Mouse (Mus musculus) lung, adult 2 months (tissue): ENCODE measurements at regions not wholly inside any gene's neighbourhood (a gene's known extent, or its start where the extent isn't known, plus 50 kb on each side); places are given as distances from the start of the nearest gene placed in this dataset.
"Not testable (repeated sequence)": the region's sequence is repeated elsewhere in the genome, so short reads cannot be mapped to it uniquely, and the experiment has no call there.

Experiments
- DNase-seq: peaks from one replicate; pipeline ENCODE4 v3.0.0; 2022
- H3K4me1 ChIP-seq: fragments of 200-500 bp; 2 replicates; pipeline ENCODE4 v1.6.1; 2011; ENCODE audit warnings: low read length; ENCODE audit not compliant: control insufficient read depth, insufficient read depth
- H3K4me3 ChIP-seq: fragments of 200-500 bp; replicated peaks from 2 replicates; pipeline ENCODE3; 2011; ENCODE audit warnings: low read depth, mild to moderate bottlenecking, control low read depth, low read length; ENCODE audit errors: extremely low read depth
- CTCF ChIP-seq: fragments of 200-500 bp; IDR thresholded peaks from 2 replicates; pipeline ENCODE4 v1.5.1; 2011; ENCODE audit warnings: mild to moderate bottlenecking, low read length, control low read depth; ENCODE audit not compliant: insufficient read depth
- POLR2A ChIP-seq: fragments of 200-500 bp; IDR thresholded peaks from 2 replicates; pipeline ENCODE4 v1.6.1; 2011; ENCODE audit warnings: low read depth, mild to moderate bottlenecking, control low read depth, low read length, borderline replicate concordance; ENCODE audit errors: extremely low read depth
- WGBS: fragments of 180-500 bp; shearing (Covaris S2); methylation state at CpG from one replicate; pipeline ENCODE4 v1.1.7; 2018; 5-methylcytosine and 5-hydroxymethylcytosine counted together

GRCm38 (mm10) chr6:68771507-68771906 is 1235.9 kb upstream of the Tacstd2 start:
- DNase-seq, result no peak
- Histone ChIP-seq H3K4me1 (no peaks in the 10 kb centered on the region), H3K4me3 (no peak overlapping the region)
- WGBS, result 71% methylated on average over 2 of the region's 2 CpGs
- TF ChIP-seq POLR2A (no peak), CTCF (no peak)

GRCm38 (mm10) chr6:68750451-68750850 is 1214.9 kb upstream of the Tacstd2 start:
- TF ChIP-seq CTCF (no peak), POLR2A (no peak)
- no peaks in the 10 kb centered on the region for H3K4me1 ChIP-seq
- H3K4me3 ChIP-seq, result no peak overlapping the region
- DNase-seq, result no peak
- 86% methylated on average over 1 of the region's 1 CpGs for WGBS

GRCm38 (mm10) chr6:68749699-68750098 is 1214.1 kb upstream of the Tacstd2 start:
- no peaks in the 10 kb centered on the region for H3K4me1 ChIP-seq
- 63% methylated on average over 3 of the region's 3 CpGs for WGBS
- H3K4me3 ChIP-seq, result no peak overlapping the region
- DNase-seq, result no peak
- no peak for TF ChIP-seq POLR2A
- no peak for TF ChIP-seq CTCF

- no peak for DNase-seq
- H3K4me3 ChIP-seq, result no peak overlapping the region
- no peaks in the 10 kb centered on the region for H3K4me1 ChIP-seq
- TF ChIP-seq CTCF, result no peak
- no peak for TF ChIP-seq POLR2A
Observed at GRCm38 (mm10) chr6:68738573-68738972, 1203.0 kb upstream of the Tacstd2 start.

- no peak for TF ChIP-seq POLR2A
- no peak for TF ChIP-seq CTCF
- WGBS, result 72% methylated on average over 3 of the region's 3 CpGs
- no peak overlapping the region for H3K4me3 ChIP-seq
- no peaks in the 10 kb centered on the region for H3K4me1 ChIP-seq
- no peak for DNase-seq
Observed at GRCm38 (mm10) chr6:68736647-68737046, 1201.1 kb upstream of the Tacstd2 start.

GRCm38 (mm10) chr6:68736068-68736467 is 1200.5 kb upstream of the Tacstd2 start:
- no peak overlapping the region for H3K4me3 ChIP-seq

GRCm38 (mm10) chr6:68711084-68711483 is 1175.5 kb upstream of the Tacstd2 start:
- DNase-seq, H3K4me3 ChIP-seq, H3K4me1 ChIP-seq: not testable (repeated sequence)
- WGBS, result 71% methylated on average over 1 of the region's 1 CpGs

More at GRCm38 (mm10) chr6:68736068-68736467, 1200.5 kb upstream of the Tacstd2 start:
- DNase-seq, result no peak
- no peak for TF ChIP-seq POLR2A
- no peak for TF ChIP-seq CTCF
- no peaks in the 10 kb centered on the region for H3K4me1 ChIP-seq

- not testable (repeated sequence) for H3K4me1 ChIP-seq, H3K4me3 ChIP-seq, DNase-seq
Observed at GRCm38 (mm10) chr6:68704291-68704800, 1168.8 kb upstream of the Tacstd2 start.

- not testable (repeated sequence) for H3K4me1 ChIP-seq, H3K4me3 ChIP-seq, DNase-seq
Observed at GRCm38 (mm10) chr6:68680792-68681110, 1145.2 kb upstream of the Tacstd2 start.

- no peak for DNase-seq
- no peak for TF ChIP-seq POLR2A
- TF ChIP-seq CTCF, result no peak
- no peak overlapping the region for H3K4me3 ChIP-seq
- H3K4me1 ChIP-seq, result no peaks in the 10 kb centered on the region
- 75% methylated on average over 3 of the region's 3 CpGs for WGBS
Observed at GRCm38 (mm10) chr6:68680099-68680791, 1144.6 kb upstream of the Tacstd2 start.

- TF ChIP-seq CTCF, result peak; percentile 70
- 2% methylated on average over 10 of the region's 10 CpGs for WGBS
- peak; percentile 2 for DNase-seq
- not testable (repeated sequence) for H3K4me1 ChIP-seq, H3K4me3 ChIP-seq
Observed at GRCm38 (mm10) chr6:68668433-68668832, 1132.8 kb upstream of the Tacstd2 start.

- not testable (repeated sequence) for H3K4me1 ChIP-seq, H3K4me3 ChIP-seq, DNase-seq
Observed at GRCm38 (mm10) chr6:68632309-68632708, 1096.7 kb upstream of the Tacstd2 start.
